10 mouse cellular contexts compared by ENCODE assay signal in genomic region chr6:99934394-99934793, GRCm38 (mm10).
DNase-seq lines count a peak whose midpoint lies in the region; ATAC-seq and TF ChIP-seq lines count a peak whose summit lies in the region.
"Had no signal": no experiment of that assay in that cellular context is flagged by ENCODE, and none has a peak within 500 bp of the region (broad histone marks: within the 10 kb centered on the region; RNA-seq: fewer than 3 reads in every experiment).

No protein-coding gene starts in this region.

- no peak for TF ChIP-seq CTCF in layer of hippocampus, adult 2 months (conservative IDR thresholded peaks at IDR 0.05)

- ATAC-seq in frontal cortex, adult (ENCODE audit: low TSS enrichment) = no peak

- H3K27ac ChIP-seq in layer of hippocampus, adult 2 months = no peak overlapping the region

- peak; percentile 28 to 53 for DNase-seq in cerebellum, postnatal 25 days
- DNase-seq in cerebellum, adult 11 months = no peak
- DNase-seq in urinary bladder, postnatal 14 days (ENCODE audit: low spot score) = peak; percentile 61
- no peak for DNase-seq in urinary bladder, adult 2 months (ENCODE audit: low spot score)
- DNase-seq in lung, adult 18-20 months = peak; percentile 54 to 74
- no peak for DNase-seq in layer of hippocampus, adult 2 months (ENCODE audit: low spot score in 2 of 2)
- no peak for DNase-seq in thymus, postnatal 25 days
- DNase-seq: adrenal gland, postnatal 25 days; thymus, adult 18-20 months had no signal

- H3K4me3 ChIP-seq in layer of hippocampus, adult 2 months = no peak overlapping the region

Comparison
In these comparisons a context has a peak if more than half of its experiments do, and no peak if none do; other contexts are left out.
1. DNase-seq: peak in cerebellum, postnatal 25 days (2 of 2), urinary bladder, postnatal 14 days (single experiment) and lung, adult 18-20 months (2 of 2); none in cerebellum, adult 11 months (single experiment), urinary bladder, adult 2 months (single experiment), layer of hippocampus, adult 2 months (0 of 2) and thymus, postnatal 25 days (single experiment).